Mouse (Mus musculus): ENCODE data around the gene Eif2a.
A peak's percentile ranks its signal among the peaks of the same experiment; 100 is the strongest.
"Not testable (repeated sequence)": the region's sequence is repeated elsewhere in the genome, so short reads cannot be mapped to it uniquely, and the experiment has no call there.

Gene Eif2a

DNA sequence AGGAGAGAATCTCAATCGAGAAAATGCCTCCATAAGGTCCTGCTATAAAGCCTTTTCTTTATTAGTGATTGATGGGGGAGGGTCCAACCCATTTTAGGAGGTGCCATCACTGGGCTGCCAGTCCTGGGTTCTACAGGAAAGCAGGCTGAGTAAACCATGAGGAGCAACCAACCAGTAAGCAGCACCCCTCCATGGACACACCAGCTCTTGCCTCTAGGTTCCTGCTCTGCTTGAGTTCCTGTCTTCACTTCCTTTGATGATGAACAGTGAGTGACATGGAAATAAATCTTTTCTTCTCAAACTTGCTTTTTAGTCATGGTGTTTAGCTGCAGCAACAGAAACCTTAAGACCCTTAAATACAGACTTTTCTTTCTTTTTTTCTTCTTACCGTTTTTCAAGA, 4.3 kb upstream of the Eif2a start:
- DNase-seq (ENCODE audit: low read depth, low spot score): no peak

DNA sequence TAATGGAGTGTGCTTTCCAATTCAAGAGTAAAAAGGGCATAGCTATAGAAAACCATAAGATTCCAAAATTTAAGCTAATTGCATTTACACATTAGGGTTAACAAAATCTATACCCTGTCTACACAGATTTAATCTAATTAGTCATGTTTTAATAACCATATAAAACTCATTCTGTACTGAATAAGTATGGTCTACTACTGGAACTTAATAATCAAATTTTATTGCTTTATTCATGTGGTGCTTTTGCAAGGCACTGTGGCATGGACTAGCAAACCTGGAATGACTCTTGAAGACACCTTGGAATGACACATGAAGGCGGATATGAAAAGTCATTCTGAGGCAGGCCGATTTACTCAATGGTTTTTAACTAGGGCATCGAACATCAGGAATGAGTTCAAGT, 2.2 kb upstream of the Eif2a start:
- no peak for DNase-seq (ENCODE audit: low read depth, low spot score)

DNA sequence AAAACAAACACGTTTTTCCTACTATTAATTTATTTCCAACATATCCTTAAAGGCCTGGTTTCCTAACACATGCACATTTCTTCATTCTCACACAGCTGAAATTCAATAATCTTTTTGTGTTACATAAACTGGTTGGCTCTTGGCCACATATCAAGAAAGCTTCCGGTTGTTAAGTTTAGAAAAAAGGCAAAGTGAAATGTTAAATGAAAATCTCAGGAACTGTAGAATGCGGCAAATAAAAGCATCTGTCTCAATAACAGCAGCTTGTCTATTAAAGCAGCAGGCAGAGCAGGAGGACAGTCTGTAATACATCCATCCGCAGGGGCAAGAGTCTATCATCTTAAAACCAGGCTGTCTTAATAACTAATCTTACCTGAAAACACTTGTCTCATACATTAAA, 1.4 kb upstream of the Eif2a start:
- DNase-seq (ENCODE audit: low read depth, low spot score): no peak

DNA sequence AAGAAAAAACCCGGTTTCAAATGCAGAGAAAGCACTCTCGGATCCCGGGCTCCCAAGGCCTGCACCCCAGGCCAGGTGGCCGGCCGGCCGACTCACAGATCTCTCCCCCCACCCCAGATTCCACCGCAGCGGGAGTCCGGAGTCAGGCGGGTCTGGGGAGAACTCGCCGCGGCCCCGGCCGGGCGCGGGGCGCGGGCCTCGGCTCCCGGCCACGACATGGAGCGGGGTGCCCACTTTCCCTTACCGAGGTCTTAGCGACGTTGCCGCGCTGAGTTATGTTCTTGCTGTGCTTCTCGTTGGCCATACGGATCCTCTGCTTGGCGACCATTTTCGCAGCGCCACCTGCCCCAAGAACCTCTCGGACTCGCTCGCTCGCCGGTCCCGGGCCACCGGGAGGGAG, 455 bp upstream of the Eif2a start:
- DNase-seq (ENCODE audit: low read depth, low spot score): peak; percentile 26

DNA sequence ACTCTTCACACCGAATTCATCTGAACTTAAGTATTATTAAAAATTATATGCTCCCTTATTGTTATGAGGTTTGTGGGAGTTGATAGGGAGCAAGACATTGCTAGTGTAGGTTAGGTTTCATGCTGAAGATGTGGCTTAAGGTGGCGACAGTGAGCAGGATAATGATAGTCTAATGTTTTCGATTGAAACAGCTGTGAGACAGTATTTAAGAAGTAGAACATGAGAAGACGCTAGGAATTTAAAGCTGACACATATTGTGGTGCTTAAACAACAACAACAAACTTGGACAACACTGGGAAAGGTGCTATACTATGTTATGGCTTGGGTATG, 752 bp downstream of the Eif2a start:
- DNase-seq (ENCODE audit: low read depth, low spot score): peak; percentile 43

DNA sequence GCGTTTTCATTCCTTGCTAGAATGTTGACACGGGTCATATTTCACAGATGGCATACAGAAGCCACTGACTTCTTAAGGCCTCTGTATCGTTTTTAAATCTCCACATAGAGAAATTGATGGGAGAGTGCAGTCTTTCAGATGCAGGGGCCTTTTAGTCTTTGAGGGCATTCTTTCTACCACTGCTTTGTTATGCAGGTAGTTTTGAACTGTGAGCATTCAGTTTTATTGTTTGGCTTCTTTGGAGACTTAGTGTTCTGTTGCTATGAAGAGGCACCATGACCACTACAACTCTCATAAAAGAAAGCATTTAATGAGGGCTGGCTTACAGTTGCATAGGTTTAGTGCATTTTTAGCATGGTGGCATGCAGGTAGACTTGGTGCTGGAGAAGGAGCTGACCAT, 11.0 kb downstream of the Eif2a start:
- peak; percentile 23 for DNase-seq (ENCODE audit: low read depth, low spot score)

DNA sequence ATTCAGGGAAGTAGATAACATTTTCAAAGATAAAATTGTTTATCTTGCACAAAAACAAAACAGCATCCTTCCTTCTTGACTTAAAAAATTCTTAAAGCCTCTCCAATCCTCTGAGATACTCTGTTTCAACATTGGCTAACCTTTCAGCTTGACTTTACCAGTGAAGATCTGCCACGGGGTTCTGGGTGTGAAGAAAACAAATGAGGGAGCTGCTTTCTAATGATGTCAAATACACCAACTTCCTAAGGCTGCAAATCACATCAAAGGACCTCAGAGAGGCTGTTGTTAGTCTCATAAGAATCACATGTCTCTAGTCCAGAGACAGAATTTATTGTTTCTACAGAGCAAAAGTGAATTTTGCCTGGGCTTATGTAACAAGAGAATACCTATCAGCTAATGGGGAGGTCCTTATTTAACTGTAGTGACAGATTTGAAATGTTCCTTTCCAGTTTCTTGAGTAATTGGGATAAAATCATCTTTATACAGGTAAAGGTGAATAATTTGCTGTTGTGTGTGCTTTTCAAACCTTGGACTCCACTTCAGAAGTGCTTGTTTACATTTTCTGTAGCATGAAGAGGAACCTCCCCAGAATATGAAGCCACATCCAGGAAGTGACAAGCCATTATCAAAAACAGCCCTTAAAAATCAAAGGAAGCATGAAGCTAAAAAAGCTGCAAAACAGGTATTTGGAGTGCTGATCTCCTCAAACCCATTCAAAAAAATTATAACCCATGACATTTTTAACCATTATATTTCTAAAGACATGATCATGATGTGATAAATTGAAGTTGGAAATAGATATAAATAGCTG, 26.6 kb downstream of the Eif2a start:
- DNase-seq (ENCODE audit: low read depth, low spot score): no peak

DNA sequence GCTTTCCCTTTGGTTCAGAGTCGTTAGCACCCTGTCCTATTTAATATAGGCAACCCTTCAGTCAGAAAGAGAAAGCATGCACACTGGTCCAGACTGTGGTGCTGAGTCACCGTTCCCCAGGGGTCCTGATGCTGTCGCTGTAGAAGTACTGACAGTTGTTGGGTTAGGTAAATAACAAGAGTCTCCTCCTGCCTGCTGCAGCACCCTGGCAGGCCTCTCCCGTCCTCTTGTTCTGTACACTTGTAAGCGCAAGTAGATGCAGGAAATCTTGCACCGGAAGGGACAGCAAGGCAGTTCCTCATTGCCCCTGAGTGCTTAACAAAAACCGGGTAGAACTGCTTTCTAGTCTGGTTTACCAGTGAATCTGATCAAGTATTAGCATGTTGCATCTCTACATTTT, 31.0 kb downstream of the Eif2a start:
- peak; percentile 30 for DNase-seq (ENCODE audit: low read depth, low spot score)

DNA sequence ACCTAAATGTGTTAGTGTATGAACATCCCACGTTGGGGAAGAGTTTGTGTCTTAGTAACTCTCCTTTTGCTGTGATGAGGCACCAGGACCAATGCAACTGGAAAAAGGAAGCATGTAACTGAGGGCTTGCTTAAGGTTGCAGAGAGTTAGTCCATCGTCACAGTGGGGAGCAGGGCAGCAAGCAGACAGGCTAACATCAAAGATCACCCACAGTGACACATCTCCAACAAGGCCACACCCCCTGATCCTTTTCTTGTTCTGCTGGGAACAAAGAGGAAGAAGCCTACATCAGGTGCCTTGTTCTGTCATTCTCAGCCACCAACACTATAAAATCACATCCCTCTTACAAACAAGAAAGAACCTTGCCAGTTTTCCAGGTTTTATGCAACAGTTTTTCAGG, 34.3 kb downstream of the Eif2a start:
- DNase-seq (ENCODE audit: low read depth, low spot score): peak; percentile 40

DNA sequence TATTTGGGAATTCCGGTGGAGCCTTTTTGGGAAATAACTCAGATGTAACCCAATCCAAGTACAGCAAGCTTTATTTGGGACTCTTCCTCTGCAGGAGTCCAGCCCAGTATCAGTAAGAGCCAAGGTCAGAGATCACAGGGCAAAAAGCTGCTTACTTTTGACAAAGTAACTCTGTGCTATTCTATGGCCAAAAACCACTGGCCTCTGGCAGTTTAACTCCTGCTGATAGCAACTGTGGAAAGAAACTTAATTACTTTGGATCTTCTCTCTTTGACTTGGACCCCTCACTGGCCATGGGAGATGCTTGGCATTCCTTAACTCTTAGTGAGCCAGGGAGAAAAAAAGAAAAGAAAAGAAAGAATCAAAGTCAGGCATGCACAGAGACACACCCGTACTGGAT, 35.8 kb downstream of the Eif2a start:
- DNase-seq (ENCODE audit: low read depth, low spot score): peak; percentile 64

DNA sequence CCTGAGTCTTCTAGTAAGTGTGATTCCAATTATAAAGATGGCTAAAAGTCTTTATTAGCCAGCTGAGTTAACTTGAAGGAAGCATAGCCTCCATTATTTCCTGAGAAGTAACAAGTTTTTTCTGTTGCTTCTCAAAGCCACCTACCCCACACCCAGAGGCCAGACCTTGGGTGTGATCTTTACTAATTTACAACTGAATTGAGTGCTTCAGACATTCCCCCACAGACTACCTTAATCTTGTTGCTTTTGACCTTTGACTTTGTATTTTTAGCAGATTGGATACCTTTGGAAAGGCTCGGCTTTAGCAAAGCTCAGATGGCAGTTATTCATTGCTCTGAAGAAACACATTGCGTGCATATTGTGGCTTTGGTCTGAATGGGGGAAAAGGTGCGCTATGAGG, 45.2 kb downstream of the Eif2a start:
- DNase-seq (ENCODE audit: low read depth, low spot score): peak; percentile 57

DNA sequence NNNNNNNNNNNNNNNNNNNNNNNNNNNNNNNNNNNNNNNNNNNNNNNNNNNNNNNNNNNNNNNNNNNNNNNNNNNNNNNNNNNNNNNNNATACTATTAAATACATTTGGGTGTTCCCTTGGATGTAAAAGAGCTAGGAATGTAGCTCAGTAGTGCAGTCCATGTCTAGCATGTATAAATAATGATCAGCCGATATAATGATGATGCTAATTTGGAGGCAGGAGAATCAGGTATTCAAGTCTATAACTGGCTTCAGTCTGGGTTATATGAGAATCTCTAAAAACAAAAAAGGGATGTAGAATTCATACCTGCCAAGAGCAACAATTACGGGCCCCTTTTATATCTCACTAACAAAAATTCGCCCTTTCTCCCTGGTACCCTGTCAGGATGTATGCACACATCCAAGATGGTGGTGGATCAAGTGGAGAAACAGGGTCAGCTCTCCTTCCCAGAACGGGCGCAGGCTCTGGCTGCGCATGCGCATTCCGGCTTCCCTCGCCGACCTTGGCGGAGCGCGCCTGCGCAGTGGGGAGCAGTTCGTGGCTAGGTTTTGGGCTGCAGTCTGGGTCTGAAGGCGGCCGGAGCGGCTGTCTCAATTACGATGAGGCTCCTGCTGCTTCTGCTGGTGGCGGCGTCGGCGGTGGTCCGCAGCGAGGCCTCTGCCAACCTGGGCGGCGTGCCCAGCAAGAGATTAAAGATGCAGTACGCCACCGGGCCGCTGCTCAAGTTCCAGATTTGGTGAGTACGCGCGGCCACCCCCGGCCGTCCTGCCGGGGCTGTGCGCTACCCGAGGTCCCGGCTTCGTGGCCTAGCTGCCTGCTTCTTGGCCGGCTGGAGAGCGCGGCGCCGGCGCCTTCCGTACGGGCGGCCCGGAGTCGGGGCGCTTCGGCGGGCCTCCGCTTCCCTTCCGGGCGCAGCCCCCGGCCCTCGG, 50.8 kb downstream of the Eif2a start, which contains the start of gene Selenot:
Selenot (plus strand) TSS at position 500 of the 930 bp plus-strand sequence.
- peak; percentile 97 for DNase-seq (ENCODE audit: low read depth, low spot score)

DNA sequence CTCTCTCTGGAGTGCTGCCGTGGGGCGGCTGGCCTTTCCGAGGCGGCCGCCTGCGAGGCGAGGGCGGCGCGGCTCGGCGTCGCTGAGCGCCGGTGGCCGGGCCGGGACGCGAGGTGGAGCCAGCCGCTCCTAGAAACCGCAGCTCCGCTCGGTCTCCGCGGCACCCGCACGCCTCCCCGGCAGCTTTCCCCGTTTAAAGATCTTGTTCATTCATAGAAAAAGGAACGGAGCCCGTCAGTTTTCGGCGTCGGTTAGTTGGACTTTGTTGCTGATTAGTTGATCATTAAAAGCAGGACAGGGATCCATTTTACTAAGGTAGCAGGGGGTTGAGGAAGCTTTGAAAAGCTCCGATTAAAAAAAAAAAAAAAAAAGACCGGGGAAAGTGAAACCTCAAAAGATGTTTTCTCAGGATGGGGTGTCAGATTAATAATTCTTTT, 51.5 kb downstream of the Eif2a start:
- peak; percentile 17 for DNase-seq (ENCODE audit: low read depth, low spot score)

DNA sequence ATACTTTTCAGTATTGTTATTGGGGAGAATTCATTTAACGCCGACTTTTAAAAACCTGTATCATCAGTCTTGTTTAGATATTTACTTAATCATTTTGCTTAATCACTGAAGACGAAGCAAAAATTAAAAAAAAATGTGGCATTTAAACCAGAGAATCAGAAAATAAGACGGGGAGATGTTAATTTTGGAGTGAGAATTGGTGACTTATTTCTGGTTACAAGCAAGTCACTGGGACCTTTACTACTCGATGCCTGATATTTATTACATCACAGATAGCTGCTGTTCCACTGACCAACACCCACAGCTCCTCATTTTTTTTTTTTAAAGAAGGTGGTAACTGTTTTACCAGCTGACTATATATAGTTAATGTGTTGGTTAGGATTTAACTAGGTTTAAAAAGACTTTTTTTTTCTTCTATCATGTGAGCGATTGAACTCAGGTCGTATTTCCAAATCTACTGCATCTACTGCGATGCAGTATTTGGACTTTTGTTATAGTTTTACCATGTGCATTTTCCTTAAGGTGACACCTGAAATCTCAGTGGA, 52.0 kb downstream of the Eif2a start:
- DNase-seq (ENCODE audit: low read depth, low spot score): no peak

DNA sequence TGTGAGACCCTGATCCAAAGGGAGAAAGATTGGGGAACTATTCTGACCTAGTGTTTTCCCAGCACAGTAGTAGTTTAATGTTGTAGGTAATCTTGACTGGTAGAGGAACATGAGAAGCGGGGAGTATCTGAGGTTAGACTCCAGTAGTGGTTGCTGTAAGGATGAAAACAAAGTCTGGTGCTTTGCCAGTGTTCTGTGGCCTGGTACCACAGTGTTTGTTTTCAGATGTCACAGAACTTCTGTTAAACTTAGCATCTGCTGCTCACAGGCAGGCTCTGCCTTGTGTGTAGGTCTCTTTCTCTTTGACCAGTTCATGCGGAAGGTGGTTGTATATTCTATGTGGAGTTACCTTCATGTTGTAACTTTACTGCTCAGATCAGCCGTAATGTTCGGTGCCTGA, 55.9 kb downstream of the Eif2a start:
- DNase-seq (ENCODE audit: low read depth, low spot score): no peak

DNA sequence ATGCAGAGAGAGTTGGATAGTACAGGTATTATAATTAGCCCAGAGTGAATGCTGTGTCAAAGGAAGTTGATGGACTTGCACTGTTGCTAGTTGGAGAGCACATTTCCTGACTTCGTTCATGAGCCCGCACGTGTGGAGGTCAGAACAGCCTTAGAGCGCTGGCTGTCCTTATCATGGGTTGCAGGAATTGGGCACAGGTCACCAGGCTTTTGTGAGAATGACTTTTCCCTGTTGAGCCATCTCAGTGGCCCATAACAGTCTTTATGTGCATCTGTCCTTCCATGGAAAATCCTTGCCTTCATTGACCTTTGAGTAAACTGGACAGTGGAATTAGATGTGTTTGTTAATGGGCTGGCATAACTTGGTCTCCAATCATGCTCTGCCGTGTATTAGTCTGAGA, 56.7 kb downstream of the Eif2a start:
- no peak for DNase-seq (ENCODE audit: low read depth, low spot score)

DNA sequence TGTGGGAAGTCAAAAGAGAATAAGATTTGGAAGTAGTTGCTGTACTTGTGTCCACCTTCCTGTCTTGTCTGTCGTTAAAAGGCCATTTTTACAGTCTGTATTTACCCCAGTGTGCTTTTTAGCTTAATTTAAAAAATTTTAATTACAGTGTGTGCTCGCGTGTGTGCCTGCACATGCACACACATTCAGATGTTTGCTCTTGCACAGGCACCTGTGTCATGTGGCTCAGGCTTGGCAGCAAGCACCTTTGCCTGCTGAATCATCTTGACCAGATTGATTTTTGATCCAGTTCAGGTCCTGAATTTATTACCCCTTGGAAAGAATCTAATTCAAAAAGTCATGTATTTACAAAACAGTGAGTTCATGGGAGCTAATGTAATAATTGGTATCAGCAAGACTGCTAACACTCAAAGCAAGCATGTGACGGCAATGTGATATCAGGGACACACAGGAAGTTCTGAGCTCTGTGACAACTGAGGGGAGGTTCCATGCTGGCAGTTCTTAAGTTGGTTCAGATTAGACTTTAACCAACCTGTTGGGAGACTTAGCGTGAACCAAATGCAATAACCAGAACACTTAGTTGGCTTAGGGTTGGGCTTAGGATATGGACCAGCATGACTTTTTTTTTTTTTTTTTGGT, 57.3 kb downstream of the Eif2a start:
- no peak for DNase-seq (ENCODE audit: low read depth, low spot score)

DNA sequence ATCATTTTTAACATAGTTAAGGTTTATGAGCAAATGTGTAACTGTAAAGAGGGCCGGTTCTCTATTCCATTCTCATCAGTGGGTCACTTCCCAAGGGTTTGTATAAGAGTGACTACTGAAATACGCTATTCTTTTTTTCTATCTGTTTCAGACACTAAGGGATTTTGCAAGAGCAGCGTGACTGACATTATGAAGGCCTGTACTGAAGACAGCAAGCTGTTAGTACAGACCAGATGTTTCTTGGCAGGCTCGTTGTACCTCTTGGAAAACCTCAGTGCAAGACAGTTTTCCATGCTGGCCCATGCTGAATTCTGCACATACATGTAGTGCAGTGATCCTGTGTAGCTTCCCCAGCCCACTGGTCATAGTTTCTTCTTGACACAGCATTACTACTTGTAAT, 64.9 kb downstream of the Eif2a start:
- DNase-seq (ENCODE audit: low read depth, low spot score): not testable (repeated sequence)

DNA sequence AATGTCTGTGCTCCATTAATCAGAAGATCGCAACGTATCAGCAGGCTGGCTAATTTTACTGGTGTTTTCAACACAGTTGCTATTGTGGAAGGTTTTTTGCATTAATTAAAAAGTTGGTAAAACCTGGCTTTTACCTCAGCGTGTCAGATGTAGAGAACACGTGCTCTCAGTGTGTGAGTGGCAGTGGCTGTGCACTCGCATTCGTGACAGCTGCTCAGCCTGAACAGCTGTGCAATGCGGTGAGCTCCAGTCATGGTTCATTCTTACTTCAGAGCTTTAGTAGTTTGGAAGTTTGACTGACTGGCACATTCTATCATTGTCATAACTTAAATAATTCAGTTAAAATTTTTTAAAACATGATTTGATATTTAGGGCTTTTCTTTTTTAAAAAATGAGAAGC, 67.0 kb downstream of the Eif2a start:
- DNase-seq (ENCODE audit: low read depth, low spot score): not testable (repeated sequence)

DNA sequence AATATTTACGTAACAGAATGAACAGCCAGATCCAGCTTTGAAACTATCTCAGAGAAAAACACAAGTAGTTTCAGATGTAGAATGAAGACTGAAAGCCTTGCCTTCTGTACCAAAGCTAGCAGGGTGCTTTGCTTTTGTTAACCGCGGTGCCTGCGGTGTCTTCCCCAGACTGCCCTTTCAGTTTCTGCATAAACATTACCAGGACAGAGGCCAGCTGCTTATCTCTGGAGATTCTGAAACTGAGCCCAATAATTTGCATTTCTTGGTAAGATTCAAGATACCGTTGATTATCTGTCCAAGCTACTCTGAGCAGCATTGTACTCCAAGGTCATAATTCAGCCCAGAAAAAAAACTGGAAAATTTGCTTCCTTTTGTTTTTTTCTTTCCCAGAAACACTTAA, 68.0 kb downstream of the Eif2a start:
- no peak for DNase-seq (ENCODE audit: low read depth, low spot score)

Measured in ES-CJ7 (cell line).